Mouse (Mus musculus): Measurements from ENCODE around the gene Mrto4. TPM values are rescaled to one million over a fixed set of nuclear protein-coding genes. Genes with fewer than 3 reads are reported as not detected.

Gene Mrto4
- polyA plus RNA-seq, 2 experiments = 66.7 to 106 TPM

DNA sequence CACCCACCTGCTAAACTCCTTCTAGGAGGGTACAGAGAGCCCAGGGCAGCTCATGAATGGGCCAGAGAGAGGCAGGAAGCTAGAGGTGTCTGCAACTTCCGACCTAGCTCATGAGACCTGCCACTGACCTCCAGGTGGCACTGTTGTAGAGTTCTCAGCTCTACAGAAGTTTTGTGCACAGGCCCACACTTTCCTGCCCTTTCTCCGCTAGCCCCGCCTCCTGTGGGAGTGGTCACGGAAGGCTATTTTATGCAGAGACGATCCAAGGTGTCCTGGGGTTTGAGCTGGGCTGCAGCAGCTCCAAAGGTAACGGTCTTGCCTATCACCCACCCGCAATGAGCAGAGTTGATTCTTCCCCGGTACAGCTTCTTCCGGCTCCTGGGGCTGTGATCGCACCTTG, 21.8 kb downstream of the Mrto4 start:
- H3K27me3 ChIP-seq (ENCODE audit: control insufficient read depth, insufficient read depth, low read length) = no peaks in the 10 kb centered on the region
- no peak overlapping the region for H3K9ac ChIP-seq (ENCODE audit: low read depth, low read length, severe bottlenecking)
- 7% methylated on average over 10 of the region's 10 CpGs for WGBS
- H3K36me3 ChIP-seq (ENCODE audit: control insufficient read depth, insufficient read depth, low read length) = no peaks in the 10 kb centered on the region
- no peaks in the 10 kb centered on the region for H3K4me1 ChIP-seq (ENCODE audit: control insufficient read depth, insufficient read depth, low read length)
- H3K27ac ChIP-seq (replicated peaks; ENCODE audit: low read depth, low read length) = no peak overlapping the region
- peak overlapping the region; percentile 34 for H3K4me2 ChIP-seq (replicated peaks; ENCODE audit: low read depth, low read length, severe bottlenecking)
- TF ChIP-seq POLR2A (IDR thresholded peaks at IDR 0.05; ENCODE audit: borderline replicate concordance, extremely low read depth, insufficient read depth, insufficient read length) = no peak
- no peaks in the 10 kb centered on the region for H3K9me3 ChIP-seq (ENCODE audit: control insufficient read depth, low read length)
- peak overlapping the region; percentile 20 for H3K4me3 ChIP-seq (replicated peaks; ENCODE audit: low read length)
- DNase-seq (ENCODE audit: low spot score) (peak; percentile 75), ATAC-seq (ENCODE audit: low FRiP score, low read depth) (peak; percentile 76)

DNA sequence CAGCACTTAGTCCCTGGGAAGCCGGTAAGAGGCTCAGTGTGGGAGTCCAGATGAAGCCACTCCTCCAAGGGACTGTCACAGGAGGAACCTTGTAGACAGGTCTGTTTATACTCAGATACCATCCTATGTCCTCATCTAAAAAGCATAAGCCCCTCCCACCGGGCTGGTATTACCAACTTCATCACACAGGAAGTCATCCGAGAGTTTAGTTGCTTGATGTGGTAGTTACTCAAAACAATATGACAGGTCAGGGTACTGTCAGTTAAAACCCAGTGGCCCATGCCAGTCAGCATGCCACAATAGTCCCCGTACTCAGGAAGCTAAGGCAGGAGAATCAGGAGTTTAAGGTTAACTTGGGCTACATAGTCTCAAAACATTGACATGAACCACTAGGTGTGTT, 32.6 kb downstream of the Mrto4 start:
- ATAC-seq (ENCODE audit: low FRiP score, low read depth) (no peak), DNase-seq (ENCODE audit: low spot score) (no peak)
- no peak overlapping the region for H3K9ac ChIP-seq (ENCODE audit: low read depth, low read length, severe bottlenecking)
- H3K36me3 ChIP-seq (ENCODE audit: control insufficient read depth, insufficient read depth, low read length) = peaks cover 43% of the 10 kb centered on the region
- no peaks in the 10 kb centered on the region for H3K9me3 ChIP-seq (ENCODE audit: control insufficient read depth, low read length)
- H3K27ac ChIP-seq (replicated peaks; ENCODE audit: low read depth, low read length) = no peak overlapping the region
- TF ChIP-seq POLR2A (IDR thresholded peaks at IDR 0.05; ENCODE audit: borderline replicate concordance, extremely low read depth, insufficient read depth, insufficient read length) = no peak
- H3K4me1 ChIP-seq (ENCODE audit: control insufficient read depth, insufficient read depth, low read length) = no peaks in the 10 kb centered on the region
- 95% methylated on average over 4 of the region's 4 CpGs for WGBS
- H3K27me3 ChIP-seq (ENCODE audit: control insufficient read depth, insufficient read depth, low read length) = no peaks in the 10 kb centered on the region
- no peak overlapping the region for H3K4me3 ChIP-seq (replicated peaks; ENCODE audit: low read length)
- no peak overlapping the region for H3K4me2 ChIP-seq (replicated peaks; ENCODE audit: low read depth, low read length, severe bottlenecking)

DNA sequence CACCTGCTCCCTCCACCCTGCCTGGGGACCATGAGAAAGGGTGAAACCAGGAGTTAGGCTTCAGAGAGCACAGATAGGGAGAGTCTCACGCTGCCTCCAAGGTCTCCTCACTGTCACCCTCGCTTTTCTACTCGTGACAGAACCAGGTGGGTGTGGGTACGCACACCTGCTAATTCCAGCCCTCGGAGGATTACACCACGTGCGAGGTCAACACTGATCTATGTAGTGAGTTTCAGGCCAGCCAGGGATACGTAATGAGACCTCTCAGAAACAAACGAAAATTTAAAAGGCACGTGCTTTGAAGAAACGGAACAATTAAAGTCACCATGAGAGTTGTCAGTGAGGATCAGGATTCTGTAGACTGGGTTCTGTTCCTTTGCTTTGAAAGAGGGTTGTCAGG, 33.9 kb downstream of the Mrto4 start:
- Histone ChIP-seq H3K27me3 (ENCODE audit: control insufficient read depth, insufficient read depth, low read length) (no peaks in the 10 kb centered on the region), H3K27ac (replicated peaks; ENCODE audit: low read depth, low read length) (no peak overlapping the region), H3K36me3 (ENCODE audit: control insufficient read depth, insufficient read depth, low read length) (peaks cover 51% of the 10 kb centered on the region), H3K9me3 (ENCODE audit: control insufficient read depth, low read length) (no peaks in the 10 kb centered on the region), H3K4me3 (replicated peaks; ENCODE audit: low read length) (no peak overlapping the region), H3K4me2 (replicated peaks; ENCODE audit: low read depth, low read length, severe bottlenecking) (no peak overlapping the region), H3K9ac (ENCODE audit: low read depth, low read length, severe bottlenecking) (no peak overlapping the region), H3K4me1 (ENCODE audit: control insufficient read depth, insufficient read depth, low read length) (no peaks in the 10 kb centered on the region)
- 90% methylated on average over 11 of the region's 11 CpGs for WGBS
- DNase-seq (ENCODE audit: low spot score) (no peak), ATAC-seq (ENCODE audit: low FRiP score, low read depth) (no peak)
- no peak for TF ChIP-seq POLR2A (IDR thresholded peaks at IDR 0.05; ENCODE audit: borderline replicate concordance, extremely low read depth, insufficient read depth, insufficient read length)

DNA sequence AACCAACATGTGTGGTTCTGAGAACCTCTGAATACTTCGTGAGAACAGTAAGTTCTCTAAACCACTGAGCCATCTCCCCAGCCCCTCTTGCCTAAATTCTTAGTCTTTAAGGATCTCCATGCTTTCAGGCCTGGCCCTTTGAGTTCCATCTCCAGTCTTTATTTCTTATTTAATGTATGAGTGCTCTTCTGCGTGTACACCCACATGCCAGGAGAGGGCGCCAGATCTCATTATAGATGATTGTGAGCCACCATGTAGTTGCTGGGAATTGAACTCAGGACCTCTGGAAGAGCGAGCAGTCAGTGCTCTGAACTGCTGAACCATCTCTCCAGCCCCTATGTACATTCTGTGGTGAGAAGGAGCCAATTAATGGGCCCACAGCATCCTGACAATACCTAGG, 39.7 kb downstream of the Mrto4 start:
- Histone ChIP-seq H3K4me1 (ENCODE audit: control insufficient read depth, insufficient read depth, low read length) (peaks cover 15% of the 10 kb centered on the region), H3K9me3 (ENCODE audit: control insufficient read depth, low read length) (no peaks in the 10 kb centered on the region), H3K36me3 (ENCODE audit: control insufficient read depth, insufficient read depth, low read length) (peaks cover 33% of the 10 kb centered on the region), H3K4me2 (replicated peaks; ENCODE audit: low read depth, low read length, severe bottlenecking) (no peak overlapping the region), H3K9ac (ENCODE audit: low read depth, low read length, severe bottlenecking) (no peak overlapping the region), H3K4me3 (replicated peaks; ENCODE audit: low read length) (no peak overlapping the region), H3K27me3 (ENCODE audit: control insufficient read depth, insufficient read depth, low read length) (no peaks in the 10 kb centered on the region), H3K27ac (replicated peaks; ENCODE audit: low read depth, low read length) (no peak overlapping the region)
- ATAC-seq (ENCODE audit: low FRiP score, low read depth) = no peak
- peak; percentile 32 for DNase-seq (ENCODE audit: low spot score)
- TF ChIP-seq POLR2A (IDR thresholded peaks at IDR 0.05; ENCODE audit: borderline replicate concordance, extremely low read depth, insufficient read depth, insufficient read length) = no peak
- WGBS = 53% methylated on average over 4 of the region's 4 CpGs

DNA sequence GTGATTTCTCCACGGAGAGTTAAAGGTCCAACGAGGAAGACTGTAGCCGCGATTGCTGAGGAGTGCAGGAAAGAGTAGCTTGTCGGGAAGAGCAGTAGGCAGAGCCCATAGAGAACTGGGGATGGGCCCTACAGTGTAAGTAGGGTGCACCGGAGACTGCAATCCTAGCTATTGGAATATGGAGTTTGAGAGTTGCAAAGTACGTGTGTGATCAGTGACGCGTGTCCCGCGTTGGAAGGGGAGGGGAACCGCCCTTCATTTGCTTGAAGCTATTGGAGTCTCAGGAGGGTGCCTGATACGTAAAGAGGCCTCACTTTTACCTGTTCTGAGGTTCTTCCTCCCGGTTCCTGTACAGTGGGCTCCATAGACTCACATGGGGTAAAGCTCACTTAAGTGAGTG, 40.7 kb downstream of the Mrto4 start:
- Histone ChIP-seq H3K4me1 (ENCODE audit: control insufficient read depth, insufficient read depth, low read length) (peaks cover 15% of the 10 kb centered on the region), H3K36me3 (ENCODE audit: control insufficient read depth, insufficient read depth, low read length) (peaks cover 26% of the 10 kb centered on the region), H3K4me2 (replicated peaks; ENCODE audit: low read depth, low read length, severe bottlenecking) (peak overlapping the region; percentile 83), H3K9me3 (ENCODE audit: control insufficient read depth, low read length) (no peaks in the 10 kb centered on the region), H3K9ac (ENCODE audit: low read depth, low read length, severe bottlenecking) (peak overlapping the region; percentile 87), H3K27ac (replicated peaks; ENCODE audit: low read depth, low read length) (no peak overlapping the region), H3K4me3 (replicated peaks; ENCODE audit: low read length) (peak overlapping the region; percentile 99), H3K27me3 (ENCODE audit: control insufficient read depth, insufficient read depth, low read length) (no peaks in the 10 kb centered on the region)
- DNase-seq (ENCODE audit: low spot score) = no peak
- no peak for TF ChIP-seq POLR2A (IDR thresholded peaks at IDR 0.05; ENCODE audit: borderline replicate concordance, extremely low read depth, insufficient read depth, insufficient read length)
- 15% methylated on average over 14 of the region's 14 CpGs for WGBS
- ATAC-seq (ENCODE audit: low FRiP score, low read depth) = no peak
